8 mouse cellular contexts compared by ENCODE assay signal in genomic region chr15:79931496-79932141, GRCm38 (mm10). TPM values are rescaled to one million over a fixed set of nuclear protein-coding genes. Genes with fewer than 3 reads are reported as not detected.
A peak's percentile ranks its signal among the peaks of the same experiment; 100 is the strongest.
DNase-seq lines count a peak whose midpoint lies in the region; ATAC-seq lines count a peak whose summit lies in the region.

No protein-coding gene starts in this region.

- no peaks in the 10 kb centered on the region for H3K36me3 ChIP-seq in hindbrain, embryonic 10.5 days
- H3K36me3 ChIP-seq in limb, embryonic 12.5 days = no peaks in the 10 kb centered on the region
- no peaks in the 10 kb centered on the region for H3K36me3 ChIP-seq in neural tube, embryonic 14.5 days (ENCODE audit: control insufficient read depth, insufficient read depth, low read length)

- H3K9ac ChIP-seq in limb, embryonic 12.5 days (replicated peaks) = no peak overlapping the region
- peak overlapping the region; percentile 58; the same call in 1 of the 2 replicates for H3K9ac ChIP-seq in neural tube, embryonic 14.5 days (replicated peaks; ENCODE audit: low read depth, low read length)

- H3K9me3 ChIP-seq in hindbrain, embryonic 10.5 days = no peaks in the 10 kb centered on the region
- no peaks in the 10 kb centered on the region for H3K9me3 ChIP-seq in limb, embryonic 12.5 days
- H3K9me3 ChIP-seq in neural tube, embryonic 14.5 days (ENCODE audit: control insufficient read depth, low read length) = no peaks in the 10 kb centered on the region

- ATAC-seq in limb, embryonic 12.5 days (ENCODE audit: insufficient number of reproducible peaks, insufficient read depth, low FRiP score, low TSS enrichment, low read depth) = no peak
- ATAC-seq in neural tube, embryonic 14.5 days (ENCODE audit: low read depth) = no peak

- DNase-seq in adrenal gland, adult 2 months = peak; percentile 28
- no peak for DNase-seq in adrenal gland, adult 18-20 months (ENCODE audit: low spot score in 2 of 2)
- DNase-seq in ES-CJ7 (ENCODE audit: low read depth, low spot score) = peak; percentile 94
- DNase-seq in hindbrain, embryonic 10.5 days (ENCODE audit: low spot score) = no peak
- DNase-seq in adipocyte (ENCODE audit: low spot score) = no peak
- DNase-seq in left cerebral cortex, adult 8-10 months (ENCODE audit: low spot score in 2 of 2) = no peak

- peak overlapping the region; percentile 93 for H3K4me2 ChIP-seq in limb, embryonic 12.5 days
- H3K4me2 ChIP-seq in neural tube, embryonic 14.5 days (ENCODE audit: low read depth, low read length) = peak overlapping the region; percentile 75

- peak overlapping the region; percentile 77 for H3K4me3 ChIP-seq in hindbrain, embryonic 10.5 days
- peak overlapping the region; percentile 67 for H3K4me3 ChIP-seq in limb, embryonic 12.5 days (replicated peaks)
- peak overlapping the region; percentile 61 for H3K4me3 ChIP-seq in neural tube, embryonic 14.5 days (ENCODE audit: low read depth, low read length)

- WGBS in hindbrain, embryonic 10.5 days = 22% methylated on average over 13 of the region's 13 CpGs
- WGBS in limb, embryonic 12.5 days = 14% methylated on average over 13 of the region's 13 CpGs
- 20% methylated on average over 13 of the region's 13 CpGs for WGBS in neural tube, embryonic 14.5 days

- no peak overlapping the region for H3K27ac ChIP-seq in hindbrain, embryonic 10.5 days
- no peak overlapping the region for H3K27ac ChIP-seq in limb, embryonic 12.5 days
- H3K27ac ChIP-seq in neural tube, embryonic 14.5 days (ENCODE audit: low read depth, low read length) = no peak overlapping the region

- H3K27me3 ChIP-seq in hindbrain, embryonic 10.5 days (ENCODE audit: insufficient read depth, poor library complexity, severe bottlenecking) = peaks cover 68% of the 10 kb centered on the region
- H3K27me3 ChIP-seq in limb, embryonic 12.5 days = peaks cover 65% of the 10 kb centered on the region
- H3K27me3 ChIP-seq in neural tube, embryonic 14.5 days (ENCODE audit: control insufficient read depth, insufficient read depth, low read length) = peaks cover 6% of the 10 kb centered on the region; the same call in 1 of the 2 replicates

- peaks cover 67% of the 10 kb centered on the region for H3K4me1 ChIP-seq in hindbrain, embryonic 10.5 days (replicated peaks)
- peaks cover 22% of the 10 kb centered on the region for H3K4me1 ChIP-seq in limb, embryonic 12.5 days (replicated peaks)
- peaks cover 15% of the 10 kb centered on the region; the same call in 1 of the 2 replicates for H3K4me1 ChIP-seq in neural tube, embryonic 14.5 days (ENCODE audit: control insufficient read depth, insufficient read depth, low read length)

RNA-seq across cellular contexts. Expression of gene Cbx7, which starts 39.3 kb away (rescaled TPM):
- 10 to 100 TPM; 15.6 to 29.8 TPM for total RNA-seq in adrenal gland, adult 2 months (2021)
- 35.2 and 41.3 TPM in 2 replicates for polyA plus RNA-seq in adrenal gland, adult 2 months (2012; rRNA removed)
- total RNA-seq in adrenal gland, adult 18-20 months (2021) = 10 to 100 TPM; 20.8 to 24.7 TPM
- polyA plus RNA-seq in hindbrain, embryonic 10.5 days (2016; fragmentation: Nextera tagmentation; extraction: Ambion mirVana) = 2.4 and 2.9 TPM in 2 replicates
- polyA plus RNA-seq in limb, embryonic 12.5 days (2016; fragmentation: Nextera tagmentation; extraction: Ambion mirVana) = 2.0 and 2.5 TPM in 2 replicates
- polyA plus RNA-seq in neural tube, embryonic 14.5 days (2014; fragmentation: Nextera tagmentation; extraction: Ambion mirVana) = 4.3 and 5.0 TPM in 2 replicates
- 10 to 100 TPM; 51.4 to 59.9 (median 55.5) TPM for total RNA-seq in left cerebral cortex, adult 8-10 months (2022)

RNA-seq across cellular contexts. Expression of gene Apobec3, which starts 40.2 kb away (rescaled TPM):
- 10 to 100 TPM; 13.1 to 16.5 TPM for total RNA-seq in adrenal gland, adult 2 months (2021)
- polyA plus RNA-seq in adrenal gland, adult 2 months (2012; rRNA removed) = 5.2 and 6.7 TPM in 2 replicates
- 10 to 100 TPM; 12.8 to 13.0 TPM for total RNA-seq in adrenal gland, adult 18-20 months (2021)
- 6.9 and 9.0 TPM in 2 replicates for polyA plus RNA-seq in hindbrain, embryonic 10.5 days (2016; fragmentation: Nextera tagmentation; extraction: Ambion mirVana)
- polyA plus RNA-seq in limb, embryonic 12.5 days (2016; fragmentation: Nextera tagmentation; extraction: Ambion mirVana) = 11.0 and 11.8 TPM in 2 replicates
- polyA plus RNA-seq in neural tube, embryonic 14.5 days (2014; fragmentation: Nextera tagmentation; extraction: Ambion mirVana) = 2.3 and 6.0 TPM in 2 replicates
- total RNA-seq in left cerebral cortex, adult 8-10 months (2022) = 1 to 10 TPM; 4.3 to 8.1 (median 6.0) TPM

Comparison
In these comparisons a context has a peak if more than half of its experiments do, and no peak if none do; other contexts are left out.
1. DNase-seq: peak in adrenal gland, adult 2 months (single experiment) and ES-CJ7 (single experiment); none in adrenal gland, adult 18-20 months (0 of 2), hindbrain, embryonic 10.5 days (single experiment), adipocyte (single experiment) and left cerebral cortex, adult 8-10 months (0 of 2).
2. Peak in every context shown above with its lines, with median percentiles within 50 percentile points of each other: H3K4me3 ChIP-seq.